Mouse (Mus musculus): ENCODE results near the gene Lamc2.

The Lamc2 gene

GRCm38 (mm10) chr1:153180160-153180559, 6.1 kb downstream of the Lamc2 start:
- no peak for DNase-seq (ENCODE audit: low read depth, low spot score)

- no peak for DNase-seq (ENCODE audit: low read depth, low spot score)
Measured at GRCm38 (mm10) chr1:153174801-153175200, 11.4 kb downstream of the Lamc2 start.

GRCm38 (mm10) chr1:153173276-153173675, 13.0 kb downstream of the Lamc2 start:
- no peak for DNase-seq (ENCODE audit: low read depth, low spot score)

GRCm38 (mm10) chr1:153172291-153172731, 13.9 kb downstream of the Lamc2 start:
- no peak for DNase-seq (ENCODE audit: low read depth, low spot score)

GRCm38 (mm10) chr1:153171011-153171410, 15.2 kb downstream of the Lamc2 start:
- no peak for DNase-seq (ENCODE audit: low read depth, low spot score)

- no peak for DNase-seq (ENCODE audit: low read depth, low spot score)
Measured at GRCm38 (mm10) chr1:153168293-153168692, 18.0 kb downstream of the Lamc2 start.

- no peak for DNase-seq (ENCODE audit: low read depth, low spot score)
Measured at GRCm38 (mm10) chr1:153163831-153164230, 22.4 kb downstream of the Lamc2 start.

GRCm38 (mm10) chr1:153159137-153159536, 27.1 kb downstream of the Lamc2 start:
- DNase-seq (ENCODE audit: low read depth, low spot score), result no peak

- no peak for DNase-seq (ENCODE audit: low read depth, low spot score)
Measured at GRCm38 (mm10) chr1:153157021-153157623, 29.1 kb downstream of the Lamc2 start.

GRCm38 (mm10) chr1:153155364-153155763, 30.9 kb downstream of the Lamc2 start:
- DNase-seq (ENCODE audit: low read depth, low spot score), result no peak

- no peak for DNase-seq (ENCODE audit: low read depth, low spot score)
Measured at GRCm38 (mm10) chr1:153153619-153154137, 32.6 kb downstream of the Lamc2 start.

- no peak for DNase-seq (ENCODE audit: low read depth, low spot score)
Measured at GRCm38 (mm10) chr1:153152594-153152993, 33.7 kb downstream of the Lamc2 start.

- DNase-seq (ENCODE audit: low read depth, low spot score), result no peak
Measured at GRCm38 (mm10) chr1:153145791-153146190, 40.5 kb downstream of the Lamc2 start.

- no peak for DNase-seq (ENCODE audit: low read depth, low spot score)
Measured at GRCm38 (mm10) chr1:153144021-153144420, 42.2 kb downstream of the Lamc2 start.

- DNase-seq (ENCODE audit: low read depth, low spot score), result no peak
Measured at GRCm38 (mm10) chr1:153140747-153141228, 45.5 kb downstream of the Lamc2 start.

GRCm38 (mm10) chr1:153140265-153140664, 46.0 kb downstream of the Lamc2 start:
- no peak for DNase-seq (ENCODE audit: low read depth, low spot score)

GRCm38 (mm10) chr1:153139635-153140034, 46.6 kb downstream of the Lamc2 start:
- no peak for DNase-seq (ENCODE audit: low read depth, low spot score)

- no peak for DNase-seq (ENCODE audit: low read depth, low spot score)
Measured at GRCm38 (mm10) chr1:153138486-153138885, 47.8 kb downstream of the Lamc2 start.

GRCm38 (mm10) chr1:153136647-153137046, 49.6 kb downstream of the Lamc2 start:
- DNase-seq (ENCODE audit: low read depth, low spot score), result no peak

GRCm38 (mm10) chr1:153133865-153134781, 52.1 kb downstream of the Lamc2 start:
- DNase-seq (ENCODE audit: low read depth, low spot score), result no peak

GRCm38 (mm10) chr1:153129992-153130713, 56.1 kb downstream of the Lamc2 start:
- no peak for DNase-seq (ENCODE audit: low read depth, low spot score)

- no peak for DNase-seq (ENCODE audit: low read depth, low spot score)
Measured at GRCm38 (mm10) chr1:153128780-153129179, 57.5 kb downstream of the Lamc2 start.

All from A20 (cell line).